Mouse (Mus musculus) thymus, adult 2 months (tissue): Measurements from ENCODE around the gene Erc2. TPM values are rescaled to one million over a fixed set of nuclear protein-coding genes. Genes with fewer than 3 reads are reported as not detected.
A peak's percentile ranks its signal among the peaks of the same experiment; 100 is the strongest.

Experiments used
- DNase-seq: peaks from one replicate; pipeline ENCODE4 v3.0.0; 2021
- H3K27ac ChIP-seq: fragments of 200-500 bp; 2 replicates; pipeline ENCODE4 v1.5.1; 2012; ENCODE audit warnings: low read length, control low read depth; ENCODE audit not compliant: control insufficient read depth, insufficient read depth
- H3K27me3 ChIP-seq: fragments of 200-500 bp; 2 replicates; pipeline ENCODE4 v1.6.1; 2012; ENCODE audit warnings: mild to moderate bottlenecking, low read length, moderate library complexity, mixed read lengths; ENCODE audit not compliant: control insufficient read depth, insufficient read depth
- H3K36me3 ChIP-seq: fragments of 200-500 bp; 2 replicates; pipeline ENCODE4 v1.6.1; 2012; ENCODE audit warnings: mild to moderate bottlenecking, low read length, moderate library complexity; ENCODE audit not compliant: control insufficient read depth, insufficient read depth
- H3K4me1 ChIP-seq: fragments of 200-500 bp; replicated peaks from 2 replicates; pipeline ENCODE4 v1.6.1; 2012; ENCODE audit warnings: low read length; ENCODE audit not compliant: control insufficient read depth, insufficient read depth
- H3K4me3 ChIP-seq: fragments of 200-500 bp; 2 replicates; pipeline ENCODE4 v1.5.1; 2012; ENCODE audit warnings: mild to moderate bottlenecking, low read length, control low read depth, moderate library complexity; ENCODE audit not compliant: control insufficient read depth, insufficient read depth
- CTCF ChIP-seq: fragments of 200-500 bp; IDR thresholded peaks from 2 replicates; pipeline ENCODE4 v1.5.1; 2012; ENCODE audit warnings: mild to moderate bottlenecking, control low read depth, low read length, moderate library complexity, borderline replicate concordance; ENCODE audit not compliant: control insufficient read depth, poor library complexity, insufficient read depth; ENCODE audit errors: extremely low read depth
- POLR2A ChIP-seq: fragments of 200-500 bp; IDR thresholded peaks from 2 replicates; pipeline ENCODE4 v1.6.1; 2012; ENCODE audit warnings: mild to moderate bottlenecking, low read length, control low read depth, moderate library complexity; ENCODE audit not compliant: control insufficient read depth, poor library complexity, insufficient read depth; ENCODE audit errors: extremely low read depth
- WGBS: fragments of 180-500 bp; shearing (Covaris S2); methylation state at CpG from one replicate; pipeline ENCODE4 v1.1.7; 2018; 5-methylcytosine and 5-hydroxymethylcytosine counted together
- polyA plus RNA-seq: library from polyadenylated mRNA; depleted of rRNA; stranded (reverse); fragments of >200 nt; gene quantifications from 2 replicates; pipeline ENCODE4 v1.2.3, GENCODE M21; 2012

The Erc2 gene
- polyA plus RNA-seq, 1 experiment: 0.18 TPM

- Histone ChIP-seq H3K4me1 (no peaks in the 10 kb centered on the region), H3K36me3 (no peaks in the 10 kb centered on the region), H3K27ac (no peak overlapping the region), H3K4me3 (no peak overlapping the region), H3K27me3 (no peaks in the 10 kb centered on the region)
- DNase-seq: no peak
- WGBS: 90% methylated on average over 3 of the region's 3 CpGs
- TF ChIP-seq CTCF (no peak), POLR2A (no peak)
Measured at GRCm38 (mm10) chr14:27721759-27722158, 99.5 kb downstream of the Erc2 start.

- Histone ChIP-seq H3K4me1 (no peaks in the 10 kb centered on the region), H3K27me3 (no peaks in the 10 kb centered on the region), H3K4me3 (no peak overlapping the region), H3K36me3 (no peaks in the 10 kb centered on the region), H3K27ac (no peak overlapping the region)
- no peak for DNase-seq
- 58% methylated on average over 8 of the region's 8 CpGs for WGBS
- TF ChIP-seq CTCF (no peak), POLR2A (no peak)
Measured at GRCm38 (mm10) chr14:27727541-27727940, 105.3 kb downstream of the Erc2 start.

GRCm38 (mm10) chr14:27731086-27731485 is 108.9 kb downstream of the Erc2 start:
- no peak for DNase-seq
- no peaks in the 10 kb centered on the region for H3K36me3 ChIP-seq
- H3K27ac ChIP-seq: no peak overlapping the region
- TF ChIP-seq CTCF (no peak), POLR2A (no peak)
- no peaks in the 10 kb centered on the region for H3K4me1 ChIP-seq
- no peaks in the 10 kb centered on the region for H3K27me3 ChIP-seq
- no peak overlapping the region for H3K4me3 ChIP-seq
- 71% methylated on average over 4 of the region's 4 CpGs for WGBS

- H3K4me1 ChIP-seq: no peaks in the 10 kb centered on the region
- no peaks in the 10 kb centered on the region for H3K36me3 ChIP-seq
- TF ChIP-seq CTCF: no peak
- no peak for TF ChIP-seq POLR2A
- WGBS: 75% methylated on average over 1 of the region's 1 CpGs
- no peak for DNase-seq
- no peaks in the 10 kb centered on the region for H3K27me3 ChIP-seq
- H3K4me3 ChIP-seq: no peak overlapping the region
- H3K27ac ChIP-seq: no peak overlapping the region
Measured at GRCm38 (mm10) chr14:27739436-27739835, 117.2 kb downstream of the Erc2 start.

GRCm38 (mm10) chr14:27741248-27741916 is 119.2 kb downstream of the Erc2 start:
- H3K27me3 ChIP-seq: no peaks in the 10 kb centered on the region
- TF ChIP-seq POLR2A: no peak
- TF ChIP-seq CTCF: no peak
- H3K4me1 ChIP-seq: no peaks in the 10 kb centered on the region
- 29% methylated on average over 3 of the region's 3 CpGs for WGBS
- no peak overlapping the region for H3K4me3 ChIP-seq
- no peaks in the 10 kb centered on the region for H3K36me3 ChIP-seq
- peak; percentile 16 for DNase-seq
- no peak overlapping the region for H3K27ac ChIP-seq

- WGBS: 84% methylated on average over 1 of the region's 1 CpGs
- H3K27ac ChIP-seq: no peak overlapping the region
Measured at GRCm38 (mm10) chr14:27754340-27754739, 132.1 kb downstream of the Erc2 start.

GRCm38 (mm10) chr14:27756901-27757300 is 134.7 kb downstream of the Erc2 start:
- no peaks in the 10 kb centered on the region for H3K36me3 ChIP-seq
- no peak overlapping the region for H3K27ac ChIP-seq
- 81% methylated on average over 5 of the region's 5 CpGs for WGBS
- H3K27me3 ChIP-seq: no peaks in the 10 kb centered on the region
- TF ChIP-seq CTCF (no peak), POLR2A (no peak)
- no peak overlapping the region for H3K4me3 ChIP-seq
- H3K4me1 ChIP-seq: no peaks in the 10 kb centered on the region
- no peak for DNase-seq

More at GRCm38 (mm10) chr14:27754340-27754739, 132.1 kb downstream of the Erc2 start:
- no peak for DNase-seq
- Histone ChIP-seq H3K27me3 (no peaks in the 10 kb centered on the region), H3K36me3 (no peaks in the 10 kb centered on the region), H3K4me1 (no peaks in the 10 kb centered on the region), H3K4me3 (no peak overlapping the region)
- no peak for TF ChIP-seq POLR2A

GRCm38 (mm10) chr14:27758230-27758629 is 136.0 kb downstream of the Erc2 start:
- DNase-seq: no peak
- H3K4me3 ChIP-seq: no peak overlapping the region
- H3K36me3 ChIP-seq: no peaks in the 10 kb centered on the region
- 98% methylated on average over 1 of the region's 1 CpGs for WGBS
- no peaks in the 10 kb centered on the region for H3K4me1 ChIP-seq
- H3K27me3 ChIP-seq: no peaks in the 10 kb centered on the region
- H3K27ac ChIP-seq: no peak overlapping the region
- TF ChIP-seq POLR2A: no peak
- no peak for TF ChIP-seq CTCF
